Mouse (Mus musculus): ENCODE data around the gene Sdhaf3. TPM values are rescaled to one million over a fixed set of nuclear protein-coding genes. Genes with fewer than 3 reads are reported as not detected.

The Sdhaf3 gene
- total RNA-seq, 2 experiments from 2014 or later, result 3.7 to 4.9 TPM

GRCm38 (mm10) chr6:7069463-7069862 lies 113.7 kb downstream of the Sdhaf3 start:
- DNase-seq, result no peak

GRCm38 (mm10) chr6:7082054-7082453 lies 126.2 kb downstream of the Sdhaf3 start:
- DNase-seq, result no peak

DNA sequence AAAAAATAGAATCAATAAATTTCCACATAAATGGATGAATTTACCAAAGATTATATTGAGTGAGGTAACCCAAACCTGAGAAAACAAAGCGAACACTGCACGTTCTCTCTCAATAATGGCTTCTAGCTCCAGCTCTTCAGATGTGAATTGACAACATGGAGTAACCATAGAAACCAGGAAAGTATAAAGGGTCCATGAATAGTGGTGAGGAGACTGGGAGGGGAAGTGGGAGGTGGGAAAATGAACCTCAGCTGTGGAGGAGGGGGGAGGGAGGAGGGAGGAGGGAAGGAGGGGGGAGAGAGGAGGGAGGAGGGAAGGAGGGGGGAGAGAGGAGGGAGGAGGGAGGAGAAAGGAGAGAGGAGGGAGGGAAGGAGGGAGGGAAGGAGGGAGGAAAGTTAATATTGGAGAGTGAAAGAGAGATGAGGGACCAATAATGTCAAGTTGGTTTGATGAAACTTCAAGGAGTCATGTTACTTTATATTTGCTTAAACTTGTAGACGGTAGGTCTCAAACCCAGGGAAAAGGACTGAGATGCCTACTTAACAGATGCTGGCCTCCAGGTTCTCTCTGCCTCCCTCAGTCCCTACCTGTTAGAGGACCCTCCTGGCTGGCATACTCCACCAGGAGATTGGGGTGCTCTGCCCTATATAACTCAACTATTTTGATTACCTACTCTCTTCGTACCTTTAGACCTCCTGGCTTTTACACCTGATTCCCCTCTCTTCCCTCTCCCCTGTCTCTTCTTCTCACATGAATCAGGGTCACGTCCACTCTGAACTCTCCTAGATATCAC lies 126.9 kb downstream of the Sdhaf3 start:
- DNase-seq, result no peak

DNA sequence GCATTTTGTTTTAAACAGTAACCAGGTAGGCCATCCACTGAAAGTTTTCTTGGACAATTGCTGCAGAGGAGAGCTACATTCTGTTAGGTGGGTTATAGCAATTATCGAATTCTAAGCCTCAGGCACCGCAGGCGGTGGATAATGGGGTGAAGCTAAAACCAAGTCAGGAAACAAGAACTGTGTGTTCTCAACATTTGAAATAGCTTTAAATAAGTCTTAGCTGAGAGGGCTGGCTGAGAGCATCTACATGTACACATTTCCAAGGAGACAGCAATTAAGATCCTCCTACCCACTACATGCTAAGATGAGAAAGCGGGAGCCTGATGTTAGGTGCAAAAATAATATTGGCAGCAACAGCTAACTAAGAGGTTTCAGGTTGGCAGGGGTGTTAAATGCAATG lies 127.9 kb downstream of the Sdhaf3 start:
- no peak for DNase-seq

DNA sequence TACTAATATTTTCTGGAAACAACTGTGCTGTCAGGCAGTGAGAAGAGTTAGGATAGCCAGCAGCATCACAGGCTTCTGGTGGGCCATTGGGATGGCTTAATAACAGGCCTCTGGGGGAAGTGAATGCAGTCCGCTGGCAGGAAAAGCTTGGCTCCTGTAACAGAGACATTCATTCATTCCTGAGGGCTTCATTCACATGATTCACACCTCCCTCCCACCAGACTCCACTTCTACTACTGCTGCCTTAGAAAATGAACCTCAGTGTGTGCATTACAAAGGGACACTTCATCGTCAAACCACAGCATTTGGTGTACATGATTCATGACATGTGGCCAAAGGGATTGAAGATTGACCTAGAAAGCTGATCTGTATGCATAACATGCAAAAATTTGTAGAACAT lies 128.6 kb downstream of the Sdhaf3 start:
- DNase-seq, result no peak

- DNase-seq, result no peak
Measured at GRCm38 (mm10) chr6:7085506-7085905, 129.7 kb downstream of the Sdhaf3 start.

- DNase-seq, result no peak
Measured at GRCm38 (mm10) chr6:7092094-7092493, 136.3 kb downstream of the Sdhaf3 start.

Other genes starting within 250 kb of the Sdhaf3 start
- gene Dlx6, start 92.7 kb upstream of the Sdhaf3 start, total RNA-seq (2021), result not detected
- under 1 TPM; 0.43 to 0.50 TPM for gene Dlx5, start 73.9 kb upstream of the Sdhaf3 start, total RNA-seq (2021)